Mouse (Mus musculus) embryonic facial prominence, embryonic 15.5 days (tissue): ENCODE results near the gene Rnf145. TPM values are rescaled to one million over a fixed set of nuclear protein-coding genes. Genes with fewer than 3 reads are reported as not detected.

Experiments
- ATAC-seq: fragments of 200-750 bp; cut with Nextera tagmentation; 2 replicates; pipeline ENCODE4 v1.8.0; 2017; ENCODE audit warnings: low read depth, moderate TSS enrichment; ENCODE audit not compliant: insufficient number of reproducible peaks, low FRiP score, low TSS enrichment
- H3K27ac ChIP-seq: fragments of 300-500 bp; sonication (generic); replicated peaks from 2 replicates; pipeline ENCODE4 v1.5.1; 2015; ENCODE audit warnings: mild to moderate bottlenecking, inconsistent platforms
- H3K27me3 ChIP-seq: fragments of 300-500 bp; sonication (generic); 2 replicates; pipeline ENCODE4 v1.6.1; 2015; ENCODE audit warnings: inconsistent platforms
- H3K36me3 ChIP-seq: fragments of 300-500 bp; sonication (generic); 2 replicates; pipeline ENCODE4 v1.6.1; 2015; ENCODE audit warnings: mild to moderate bottlenecking, inconsistent platforms
- H3K4me1 ChIP-seq: fragments of 300-500 bp; sonication (generic); 2 replicates; pipeline ENCODE4 v1.6.1; 2015; ENCODE audit warnings: inconsistent platforms
- H3K4me2 ChIP-seq: fragments of 300-500 bp; sonication (generic); replicated peaks from 2 replicates; pipeline ENCODE4 v1.6.1; 2015; ENCODE audit warnings: mild to moderate bottlenecking, inconsistent platforms
- H3K4me3 ChIP-seq: fragments of 300-500 bp; sonication (generic); replicated peaks from 2 replicates; pipeline ENCODE4 v1.5.1; 2015; ENCODE audit warnings: mild to moderate bottlenecking, inconsistent platforms
- H3K9ac ChIP-seq: fragments of 300-500 bp; sonication (generic); 2 replicates; pipeline ENCODE4 v1.6.1; 2015; ENCODE audit warnings: inconsistent platforms
- H3K9me3 ChIP-seq: fragments of 300-500 bp; sonication (generic); replicated peaks from 2 replicates; pipeline ENCODE4 v1.6.1; 2016; ENCODE audit warnings: inconsistent platforms
- WGBS: fragments of 180-500 bp; shearing (Covaris S2); methylation state at CpG from one replicate; pipeline ENCODE4 v1.1.7; 2015; 5-methylcytosine and 5-hydroxymethylcytosine counted together
- polyA plus RNA-seq: library from polyadenylated mRNA; unstranded; fragments of >200 nt; fragmentation: Nextera tagmentation; extraction: Ambion mirVana; gene quantifications from 2 replicates; pipeline ENCODE4 v1.2.1, GENCODE M21; 2015

The Rnf145 gene
- polyA plus RNA-seq, 1 experiment from 2014 or later = 77.5 TPM

GRCm38 (mm10) chr11:44528560-44529199, 9.9 kb downstream of the Rnf145 start:
- Histone ChIP-seq H3K9ac (no peak overlapping the region), H3K4me2 (no peak overlapping the region), H3K27me3 (no peaks in the 10 kb centered on the region), H3K27ac (no peak overlapping the region), H3K4me3 (no peak overlapping the region), H3K9me3 (no peaks in the 10 kb centered on the region), H3K4me1 (0 out of 2 replicates have a peak, but pooled peaks cover 2% of the 10 kb centered on the region), H3K36me3 (peaks cover 52% of the 10 kb centered on the region)
- ATAC-seq = no peak
- 92% methylated on average over 14 of the region's 14 CpGs for WGBS

- 0 out of 2 replicates have a peak, but pooled peaks cover 2% of the 10 kb centered on the region for H3K4me1 ChIP-seq
- H3K9me3 ChIP-seq = no peaks in the 10 kb centered on the region
- no peak overlapping the region for H3K4me2 ChIP-seq
- no peak overlapping the region for H3K9ac ChIP-seq
- no peak overlapping the region for H3K27ac ChIP-seq
- ATAC-seq = no peak
- peaks cover 55% of the 10 kb centered on the region for H3K36me3 ChIP-seq
- 81% methylated on average over 12 of the region's 12 CpGs for WGBS
- no peaks in the 10 kb centered on the region for H3K27me3 ChIP-seq
- no peak overlapping the region for H3K4me3 ChIP-seq
These were observed 10.4 kb downstream of the Rnf145 start for GRCm38 (mm10) chr11:44529200-44529599.

- peaks cover 56% of the 10 kb centered on the region for H3K36me3 ChIP-seq
- ATAC-seq = no peak
- 95% methylated on average over 4 of the region's 5 CpGs for WGBS
These were observed 11.0 kb downstream of the Rnf145 start for GRCm38 (mm10) chr11:44529716-44530115.

GRCm38 (mm10) chr11:44530382-44530781, 11.6 kb downstream of the Rnf145 start:
- ATAC-seq = no peak
- Histone ChIP-seq H3K36me3 (peaks cover 53% of the 10 kb centered on the region), H3K9me3 (no peaks in the 10 kb centered on the region), H3K27me3 (no peaks in the 10 kb centered on the region), H3K4me1 (peaks cover 10% of the 10 kb centered on the region; the same call in 1 of the 2 replicates), H3K27ac (no peak overlapping the region), H3K9ac (no peak overlapping the region), H3K4me2 (no peak overlapping the region), H3K4me3 (no peak overlapping the region)
- 80% methylated on average over 8 of the region's 8 CpGs for WGBS

More at GRCm38 (mm10) chr11:44529716-44530115, 11.0 kb downstream of the Rnf145 start:
- Histone ChIP-seq H3K27ac (no peak overlapping the region), H3K9me3 (no peaks in the 10 kb centered on the region), H3K9ac (no peak overlapping the region), H3K4me1 (peaks cover 3% of the 10 kb centered on the region; the same call in 1 of the 2 replicates), H3K4me2 (no peak overlapping the region), H3K27me3 (no peaks in the 10 kb centered on the region), H3K4me3 (no peak overlapping the region)

- no peak overlapping the region for H3K4me2 ChIP-seq
- H3K9ac ChIP-seq = no peak overlapping the region
- H3K9me3 ChIP-seq = no peaks in the 10 kb centered on the region
- ATAC-seq = no peak
- H3K36me3 ChIP-seq = peaks cover 50% of the 10 kb centered on the region
- WGBS = 89% methylated on average over 11 of the region's 11 CpGs
- H3K4me1 ChIP-seq = peaks cover 11% of the 10 kb centered on the region; the same call in 1 of the 2 replicates
- no peak overlapping the region for H3K27ac ChIP-seq
- no peaks in the 10 kb centered on the region for H3K27me3 ChIP-seq
- H3K4me3 ChIP-seq = no peak overlapping the region
These were observed 12.1 kb downstream of the Rnf145 start for GRCm38 (mm10) chr11:44530867-44531266.

- H3K4me3 ChIP-seq = no peak overlapping the region
- WGBS = 69% methylated on average over 4 of the region's 4 CpGs
- no peak overlapping the region for H3K27ac ChIP-seq
- no peaks in the 10 kb centered on the region for H3K27me3 ChIP-seq
- no peak overlapping the region for H3K9ac ChIP-seq
- H3K4me2 ChIP-seq = no peak overlapping the region
- no peaks in the 10 kb centered on the region for H3K9me3 ChIP-seq
- H3K4me1 ChIP-seq = peaks cover 11% of the 10 kb centered on the region; the same call in 1 of the 2 replicates
- peaks cover 45% of the 10 kb centered on the region for H3K36me3 ChIP-seq
- ATAC-seq = no peak
These were observed 12.9 kb downstream of the Rnf145 start for GRCm38 (mm10) chr11:44531617-44532016.

GRCm38 (mm10) chr11:44532846-44533781, 14.3 kb downstream of the Rnf145 start:
- no peak overlapping the region for H3K4me2 ChIP-seq
- 85% methylated on average over 17 of the region's 17 CpGs for WGBS
- no peak overlapping the region; the same call in 1 of the 2 replicates for H3K27ac ChIP-seq
- H3K9ac ChIP-seq = no peak overlapping the region
- H3K9me3 ChIP-seq = no peaks in the 10 kb centered on the region
- H3K36me3 ChIP-seq = peaks cover 38% of the 10 kb centered on the region
- peaks cover 13% of the 10 kb centered on the region for H3K4me1 ChIP-seq
- peak; percentile 69; the same call in 1 of the 2 replicates for ATAC-seq
- H3K4me3 ChIP-seq = no peak overlapping the region
- no peaks in the 10 kb centered on the region for H3K27me3 ChIP-seq

GRCm38 (mm10) chr11:44534999-44535750, 16.4 kb downstream of the Rnf145 start:
- peaks cover 23% of the 10 kb centered on the region for H3K36me3 ChIP-seq
- whole genome bisulfite sequencing = 56% methylated on average over 12 of the region's 12 CpGs
- H3K4me3 ChIP-seq = no peak overlapping the region
- no peak overlapping the region for H3K9ac ChIP-seq
- no peak overlapping the region for H3K4me2 ChIP-seq
- no peak overlapping the region; the same call in 1 of the 2 replicates for H3K27ac ChIP-seq
- H3K9me3 ChIP-seq = no peaks in the 10 kb centered on the region
- H3K27me3 ChIP-seq = no peaks in the 10 kb centered on the region
- H3K4me1 ChIP-seq = peaks cover 26% of the 10 kb centered on the region
- ATAC-seq = no peak

- Histone ChIP-seq H3K9me3 (no peaks in the 10 kb centered on the region), H3K4me3 (no peak overlapping the region), H3K27ac (no peak overlapping the region), H3K4me2 (no peak overlapping the region), H3K9ac (no peak overlapping the region), H3K27me3 (no peaks in the 10 kb centered on the region), H3K36me3 (peaks cover 28% of the 10 kb centered on the region), H3K4me1 (peaks cover 40% of the 10 kb centered on the region)
- WGBS = 90% methylated on average over 7 of the region's 7 CpGs
- ATAC-seq = no peak
These were observed 18.6 kb downstream of the Rnf145 start for GRCm38 (mm10) chr11:44537403-44537802.

GRCm38 (mm10) chr11:44538101-44538500, 19.3 kb downstream of the Rnf145 start:
- no peaks in the 10 kb centered on the region for H3K9me3 ChIP-seq
- peaks cover 22% of the 10 kb centered on the region for H3K36me3 ChIP-seq
- 80% methylated on average over 3 of the region's 3 CpGs for WGBS
- H3K4me3 ChIP-seq = no peak overlapping the region
- no peaks in the 10 kb centered on the region for H3K27me3 ChIP-seq
- no peak overlapping the region for H3K9ac ChIP-seq
- H3K27ac ChIP-seq = 0 out of 2 replicates have a peak overlapping the region, but pooled peaks have one; percentile 17
- H3K4me2 ChIP-seq = no peak overlapping the region
- H3K4me1 ChIP-seq = peaks cover 40% of the 10 kb centered on the region
- ATAC-seq = no peak
